Mouse (Mus musculus) heart, embryonic 11.5 days (tissue): ENCODE measurements around the gene Rprml. TPM values are rescaled to one million over a fixed set of nuclear protein-coding genes. Genes with fewer than 3 reads are reported as not detected.

Source experiments
- ATAC-seq: fragments of 200-750 bp; cut with Nextera tagmentation; replicated peaks from 2 replicates; pipeline ENCODE4 v1.8.0; 2017; ENCODE audit warnings: moderate library complexity; ENCODE audit not compliant: insufficient number of reproducible peaks, low FRiP score, low TSS enrichment
- H3K27ac ChIP-seq: fragments of 300-500 bp; sonication (generic); 2 replicates; pipeline ENCODE4 v1.5.1; 2014; ENCODE audit warnings: mild to moderate bottlenecking, low read depth, low read length
- H3K27me3 ChIP-seq: fragments of 300-500 bp; sonication (generic); 2 replicates; pipeline ENCODE4 v1.6.1; 2014; ENCODE audit warnings: mild to moderate bottlenecking, low read length, mixed read lengths; ENCODE audit not compliant: control insufficient read depth, insufficient read depth
- H3K36me3 ChIP-seq: fragments of 300-500 bp; sonication (generic); 2 replicates; pipeline ENCODE4 v1.6.1; 2014; ENCODE audit warnings: mild to moderate bottlenecking, low read length, moderate library complexity, mixed read lengths; ENCODE audit not compliant: control insufficient read depth, insufficient read depth
- H3K4me1 ChIP-seq: fragments of 300-500 bp; sonication (generic); 2 replicates; pipeline ENCODE4 v1.6.1; 2014; ENCODE audit warnings: low read length; ENCODE audit not compliant: control insufficient read depth, insufficient read depth
- H3K4me2 ChIP-seq: fragments of 300-500 bp; sonication (generic); 2 replicates; pipeline ENCODE4 v1.6.1; 2014; ENCODE audit warnings: mild to moderate bottlenecking, moderate library complexity
- H3K4me3 ChIP-seq: fragments of 300-500 bp; sonication (generic); 2 replicates; pipeline ENCODE4 v1.5.1; 2014; ENCODE audit warnings: low read depth, low read length
- H3K9ac ChIP-seq: fragments of 300-500 bp; sonication (generic); 2 replicates; pipeline ENCODE4 v1.6.1; 2014; ENCODE audit warnings: mild to moderate bottlenecking, low read depth, low read length, moderate library complexity
- H3K9me3 ChIP-seq: fragments of 300-500 bp; sonication (generic); replicated peaks from 2 replicates; pipeline ENCODE4 v1.6.1; 2016; ENCODE audit warnings: low read length; ENCODE audit not compliant: control insufficient read depth
- WGBS: fragments of 180-500 bp; shearing (Covaris S2); extraction: QIAGEN DNeasy Blood & Tissue Kit; methylation state at CpG from one replicate; pipeline ENCODE4 v1.1.7; 2014; ENCODE audit not compliant: insufficient replicate concordance; 5-methylcytosine and 5-hydroxymethylcytosine counted together
- polyA plus RNA-seq: library from polyadenylated mRNA; unstranded; fragments of >200 nt; fragmentation: Nextera tagmentation; extraction: Ambion mirVana; gene quantifications from 2 replicates; pipeline ENCODE4 v1.2.1, GENCODE M21; 2014

The Rprml gene
- polyA plus RNA-seq, 1 experiment from 2014 or later: 0.16 TPM

- Histone ChIP-seq H3K9ac (no peak overlapping the region), H3K9me3 (no peaks in the 10 kb centered on the region), H3K27ac (no peak overlapping the region), H3K27me3 (peaks cover 15% of the 10 kb centered on the region), H3K4me2 (peak overlapping the region; percentile 34; the same call in 1 of the 2 replicates), H3K36me3 (no peaks in the 10 kb centered on the region), H3K4me1 (no peaks in the 10 kb centered on the region), H3K4me3 (no peak overlapping the region)
- ATAC-seq: no peak
- WGBS: 7% methylated on average over 10 of the region's 10 CpGs
Observed at GRCm38 (mm10) chr11:103639407-103639946, 9.9 kb upstream of the Rprml start.

- H3K9me3 ChIP-seq: no peaks in the 10 kb centered on the region
- 65% methylated on average over 9 of the region's 9 CpGs for WGBS
- no peak overlapping the region for H3K4me3 ChIP-seq
- peaks cover 28% of the 10 kb centered on the region for H3K27me3 ChIP-seq
- no peak for ATAC-seq
- no peaks in the 10 kb centered on the region for H3K4me1 ChIP-seq
- no peaks in the 10 kb centered on the region for H3K36me3 ChIP-seq
- no peak overlapping the region for H3K4me2 ChIP-seq
- no peak overlapping the region for H3K9ac ChIP-seq
- no peak overlapping the region for H3K27ac ChIP-seq
Observed at GRCm38 (mm10) chr11:103643211-103643610, 6.2 kb upstream of the Rprml start.

- ATAC-seq: no peak
- H3K27ac ChIP-seq: no peak overlapping the region
- H3K9me3 ChIP-seq: no peaks in the 10 kb centered on the region
- peaks cover 9% of the 10 kb centered on the region for H3K4me1 ChIP-seq
- H3K9ac ChIP-seq: no peak overlapping the region
- no peak overlapping the region for H3K4me2 ChIP-seq
- no peaks in the 10 kb centered on the region for H3K36me3 ChIP-seq
- peaks cover 40% of the 10 kb centered on the region for H3K27me3 ChIP-seq
- 64% methylated on average over 8 of the region's 8 CpGs for WGBS
- no peak overlapping the region for H3K4me3 ChIP-seq
Observed at GRCm38 (mm10) chr11:103645731-103646130, 3.6 kb upstream of the Rprml start.

- Histone ChIP-seq H3K4me1 (peaks cover 9% of the 10 kb centered on the region), H3K27me3 (peaks cover 45% of the 10 kb centered on the region), H3K9me3 (no peaks in the 10 kb centered on the region), H3K4me2 (no peak overlapping the region), H3K27ac (no peak overlapping the region), H3K9ac (no peak overlapping the region), H3K36me3 (no peaks in the 10 kb centered on the region), H3K4me3 (no peak overlapping the region)
- WGBS: 82% methylated on average over 6 of the region's 6 CpGs
- no peak for ATAC-seq
Observed at GRCm38 (mm10) chr11:103646301-103646700, 3.1 kb upstream of the Rprml start.

GRCm38 (mm10) chr11:103647921-103648620 lies 1.3 kb upstream of the Rprml start:
- Histone ChIP-seq H3K27me3 (peaks cover 63% of the 10 kb centered on the region), H3K4me3 (no peak overlapping the region), H3K4me1 (peaks cover 9% of the 10 kb centered on the region), H3K4me2 (no peak overlapping the region), H3K36me3 (no peaks in the 10 kb centered on the region), H3K9me3 (no peaks in the 10 kb centered on the region), H3K27ac (no peak overlapping the region), H3K9ac (no peak overlapping the region)
- 11% methylated on average over 11 of the region's 11 CpGs for WGBS
- no peak for ATAC-seq

GRCm38 (mm10) chr11:103648656-103649055 lies 714 bp upstream of the Rprml start:
- no peaks in the 10 kb centered on the region for H3K36me3 ChIP-seq
- no peak overlapping the region for H3K9ac ChIP-seq
- H3K4me3 ChIP-seq: no peak overlapping the region
- peaks cover 69% of the 10 kb centered on the region for H3K27me3 ChIP-seq
- 34% methylated on average over 7 of the region's 7 CpGs for WGBS
- no peak overlapping the region for H3K4me2 ChIP-seq
- ATAC-seq: no peak
- H3K27ac ChIP-seq: no peak overlapping the region
- H3K9me3 ChIP-seq: no peaks in the 10 kb centered on the region
- H3K4me1 ChIP-seq: peaks cover 9% of the 10 kb centered on the region

- Histone ChIP-seq H3K27ac (no peak overlapping the region), H3K9me3 (no peaks in the 10 kb centered on the region), H3K36me3 (no peaks in the 10 kb centered on the region), H3K9ac (no peak overlapping the region), H3K4me1 (peaks cover 9% of the 10 kb centered on the region), H3K4me2 (peak overlapping the region; percentile 72), H3K27me3 (peaks cover 82% of the 10 kb centered on the region), H3K4me3 (peak overlapping the region; percentile 44)
- ATAC-seq: no peak
- under 1% methylated on average over 37 of the region's 37 CpGs for WGBS
Observed at GRCm38 (mm10) chr11:103649983-103650493, 668 bp downstream of the Rprml start.

GRCm38 (mm10) chr11:103651426-103651825 lies 2.1 kb downstream of the Rprml start:
- no peaks in the 10 kb centered on the region for H3K9me3 ChIP-seq
- H3K4me1 ChIP-seq: peaks cover 9% of the 10 kb centered on the region
- H3K27ac ChIP-seq: no peak overlapping the region
- no peak overlapping the region for H3K9ac ChIP-seq
- no peak overlapping the region for H3K4me2 ChIP-seq
- ATAC-seq: no peak
- H3K27me3 ChIP-seq: peaks cover 89% of the 10 kb centered on the region
- no peak overlapping the region for H3K4me3 ChIP-seq
- 73% methylated on average over 6 of the region's 6 CpGs for WGBS
- H3K36me3 ChIP-seq: no peaks in the 10 kb centered on the region
